Mouse (Mus musculus) frontal cortex, adult 2 months (tissue): Measurements from ENCODE around the gene Isg20l2. TPM values are rescaled to one million over a fixed set of nuclear protein-coding genes. Genes with fewer than 3 reads are reported as not detected.

Source experiments
- polyA plus RNA-seq: library from polyadenylated mRNA; depleted of rRNA; stranded (reverse); fragments of >200 nt; gene quantifications from 2 replicates; pipeline ENCODE4 v1.2.3, GENCODE M21; 2012; rRNA removed

Gene Isg20l2
- polyA plus RNA-seq, 1 experiment = 13.9 TPM

Other genes with a start within 250 kb of the Isg20l2 start
- gene Lrrc71, start 181.7 kb upstream of the Isg20l2 start, polyA plus RNA-seq = 0.19 and 0.40 TPM in 2 replicates
- 0.08 and 0.19 TPM in 2 replicates for gene Ntrk1, start 135.2 kb upstream of the Isg20l2 start, polyA plus RNA-seq
- 0.38 and 0.46 TPM in 2 replicates for gene Insrr, start 133.4 kb upstream of the Isg20l2 start, polyA plus RNA-seq
- 9.9 and 10.2 TPM in 2 replicates for gene Pear1, start 106.0 kb upstream of the Isg20l2 start, polyA plus RNA-seq
- gene Sh2d2a, start 83.6 kb upstream of the Isg20l2 start, polyA plus RNA-seq = 0.02 and 0.06 TPM in 2 replicates
- gene Prcc, start 44.7 kb upstream of the Isg20l2 start, polyA plus RNA-seq = 38.8 and 40.2 TPM in 2 replicates
- 171 and 183 TPM in 2 replicates for gene Hdgf, start 24.0 kb upstream of the Isg20l2 start, polyA plus RNA-seq
- gene Mrpl24, start 10.8 kb upstream of the Isg20l2 start, polyA plus RNA-seq = 80.0 and 80.7 TPM in 2 replicates
- 42.4 and 46.4 TPM in 2 replicates for gene Rrnad1, start 403 bp downstream of the Isg20l2 start, polyA plus RNA-seq
- 9.2 and 11.0 TPM in 2 replicates for gene Crabp2, start 18.4 kb downstream of the Isg20l2 start, polyA plus RNA-seq
- gene Nes, start 40.8 kb downstream of the Isg20l2 start, polyA plus RNA-seq = 4.3 and 4.8 TPM in 2 replicates
- gene Bcan, start 69.9 kb downstream of the Isg20l2 start, polyA plus RNA-seq = 359 and 380 TPM in 2 replicates
- gene Hapln2, start 97.3 kb downstream of the Isg20l2 start, polyA plus RNA-seq = 28.5 and 39.4 TPM in 2 replicates
- 13.7 and 14.4 TPM in 2 replicates for gene Gpatch4, start 112.8 kb downstream of the Isg20l2 start, polyA plus RNA-seq
- gene Naxe, start 128.2 kb downstream of the Isg20l2 start, polyA plus RNA-seq = 79.5 and 90.3 TPM in 2 replicates
- gene Ttc24, start 148.0 kb downstream of the Isg20l2 start, polyA plus RNA-seq = not detected in 2 replicates
- 0.64 and 0.74 TPM in 2 replicates for gene Iqgap3, start 151.7 kb downstream of the Isg20l2 start, polyA plus RNA-seq
- 137 and 138 TPM in 2 replicates for gene Mef2d, start 212.1 kb downstream of the Isg20l2 start, polyA plus RNA-seq